Mouse (Mus musculus) cerebellum, adult 2 months (tissue): ENCODE measurements around the gene Chaf1a. TPM values are rescaled to one million over a fixed set of nuclear protein-coding genes. Genes with fewer than 3 reads are reported as not detected.
"Not testable (repeated sequence)": the region's sequence is repeated elsewhere in the genome, so short reads cannot be mapped to it uniquely, and the experiment has no call there.

Experiments
- DNase-seq, 2 experiments: peaks; one replicate each; pipeline ENCODE4 v3.0.0; 2021
- H3K27ac ChIP-seq: fragments of 200-500 bp; 2 replicates; pipeline ENCODE4 v1.5.1; 2012; ENCODE audit warnings: low read length, control low read depth, inconsistent platforms; ENCODE audit not compliant: insufficient read depth
- H3K27me3 ChIP-seq: fragments of 200-500 bp; 2 replicates; pipeline ENCODE4 v1.6.1; 2012; ENCODE audit warnings: inconsistent platforms, mild to moderate bottlenecking, low read length, moderate library complexity; ENCODE audit not compliant: control insufficient read depth, insufficient read depth
- H3K4me1 ChIP-seq: fragments of 200-500 bp; 2 replicates; pipeline ENCODE4 v1.6.1; 2011; ENCODE audit warnings: low read length; ENCODE audit not compliant: control insufficient read depth, insufficient read depth
- H3K4me3 ChIP-seq: fragments of 200-500 bp; replicated peaks from 2 replicates; pipeline ENCODE3; 2011; ENCODE audit warnings: mild to moderate bottlenecking, low read depth, low read length, control low read depth; ENCODE audit not compliant: insufficient read depth
- CTCF ChIP-seq: fragments of 200-500 bp; IDR thresholded peaks from 2 replicates; pipeline ENCODE4 v1.5.1; 2011; ENCODE audit warnings: low read depth, mild to moderate bottlenecking, control low read depth, low read length, moderate library complexity, borderline replicate concordance; ENCODE audit not compliant: insufficient read depth
- POLR2A ChIP-seq: fragments of 200-500 bp; IDR thresholded peaks from 2 replicates; pipeline ENCODE4 v1.6.1; 2011; ENCODE audit warnings: low read length, control low read depth, borderline replicate concordance; ENCODE audit not compliant: insufficient read depth
- WGBS: fragments of 180-500 bp; shearing (Covaris S2); methylation state at CpG from one replicate; pipeline ENCODE4 v1.1.7; 2018; 5-methylcytosine and 5-hydroxymethylcytosine counted together
- polyA plus RNA-seq: library from polyadenylated mRNA; depleted of rRNA; stranded (reverse); fragments of >200 nt; gene quantifications from 2 replicates; pipeline ENCODE4 v1.2.3, GENCODE M21; 2012

Chaf1a gene
- polyA plus RNA-seq, 1 experiment: 2.9 TPM

- DNase-seq: no peak
- TF ChIP-seq CTCF (no peak), POLR2A (no peak)
- Histone ChIP-seq H3K27ac (no peak overlapping the region), H3K4me1 (peaks cover 17% of the 10 kb centered on the region), H3K4me3 (no peak overlapping the region), H3K27me3 (no peaks in the 10 kb centered on the region)
- WGBS: 58% methylated on average over 4 of the region's 4 CpGs
Observed at GRCm38 (mm10) chr17:56055945-56056678, 15.9 kb downstream of the Chaf1a start.

- peak overlapping the region; percentile 95 for H3K27ac ChIP-seq
- peaks cover 17% of the 10 kb centered on the region for H3K4me1 ChIP-seq
- no peak for TF ChIP-seq POLR2A
- peak; percentile 39; the same call in 1 of the 2 replicates for TF ChIP-seq CTCF
- 17% methylated on average over 11 of the region's 11 CpGs for WGBS
- H3K27me3 ChIP-seq: no peaks in the 10 kb centered on the region
- H3K4me3 ChIP-seq: peak overlapping the region; percentile 48
- peak; percentile 72 to 81 for DNase-seq
Observed at GRCm38 (mm10) chr17:56057381-56058120, 17.3 kb downstream of the Chaf1a start.

- Histone ChIP-seq H3K4me1 (peaks cover 13% of the 10 kb centered on the region), H3K27me3 (no peaks in the 10 kb centered on the region), H3K4me3 (no peak overlapping the region), H3K27ac (no peak overlapping the region)
- TF ChIP-seq CTCF: no peak
- no peak for TF ChIP-seq POLR2A
- WGBS: 82% methylated on average over 7 of the region's 7 CpGs
- DNase-seq: no peak
Observed at GRCm38 (mm10) chr17:56062081-56062480, 21.8 kb downstream of the Chaf1a start.

GRCm38 (mm10) chr17:56065715-56066114 lies 25.5 kb downstream of the Chaf1a start:
- H3K4me1 ChIP-seq: not testable (repeated sequence)
- 74% methylated on average over 6 of the region's 6 CpGs for WGBS

GRCm38 (mm10) chr17:56066451-56066850 lies 26.2 kb downstream of the Chaf1a start:
- H3K4me1 ChIP-seq: no peaks in the 10 kb centered on the region
- H3K27me3 ChIP-seq: no peaks in the 10 kb centered on the region
- no peak for TF ChIP-seq CTCF
- no peak for TF ChIP-seq POLR2A
- H3K27ac ChIP-seq: no peak overlapping the region
- H3K4me3 ChIP-seq: no peak overlapping the region
- no peak for DNase-seq

More at GRCm38 (mm10) chr17:56065715-56066114, 25.5 kb downstream of the Chaf1a start:
- not testable (repeated sequence) for H3K4me3 ChIP-seq, DNase-seq, H3K27me3 ChIP-seq, H3K27ac ChIP-seq

- Histone ChIP-seq H3K4me1 (no peaks in the 10 kb centered on the region; the same call in 1 of the 2 replicates), H3K27ac (no peak overlapping the region), H3K4me3 (no peak overlapping the region), H3K27me3 (no peaks in the 10 kb centered on the region)
- WGBS: 92% methylated on average over 14 of the region's 14 CpGs
- DNase-seq: no peak
- no peak for TF ChIP-seq POLR2A
- TF ChIP-seq CTCF: no peak
Observed at GRCm38 (mm10) chr17:56069066-56069465, 28.8 kb downstream of the Chaf1a start.

GRCm38 (mm10) chr17:56071126-56071525 lies 30.9 kb downstream of the Chaf1a start:
- Histone ChIP-seq H3K27me3 (no peaks in the 10 kb centered on the region), H3K4me3 (no peak overlapping the region), H3K4me1 (no peaks in the 10 kb centered on the region; the same call in 1 of the 2 replicates), H3K27ac (no peak overlapping the region)
- DNase-seq: no peak
- TF ChIP-seq CTCF: no peak
- no peak for TF ChIP-seq POLR2A

- no peak for DNase-seq
- Histone ChIP-seq H3K4me3 (no peak overlapping the region), H3K27me3 (no peaks in the 10 kb centered on the region), H3K27ac (no peak overlapping the region), H3K4me1 (no peaks in the 10 kb centered on the region; the same call in 1 of the 2 replicates)
- TF ChIP-seq POLR2A (no peak), CTCF (no peak)
- WGBS: 63% methylated on average over 5 of the region's 5 CpGs
Observed at GRCm38 (mm10) chr17:56072243-56072642, 32.0 kb downstream of the Chaf1a start.
